8 mouse cellular contexts compared by ENCODE assay signal in genomic region chr10:128231697-128232419, GRCm38 (mm10). TPM values are rescaled to one million over a fixed set of nuclear protein-coding genes. Genes with fewer than 3 reads are reported as not detected.
A peak's percentile ranks its signal among the peaks of the same experiment; 100 is the strongest.
DNase-seq lines count a peak whose midpoint lies in the region; TF ChIP-seq lines count a peak whose summit lies in the region.

Gene Timeless (plus strand): TSS chr10:128232065.

- H3K27me3 ChIP-seq in megakaryocyte, embryonic 14.5 days (replicated peaks): peaks cover 2% of the 10 kb centered on the region

- DNase-seq in adipocyte (ENCODE audit: low spot score): peak; percentile 79
- DNase-seq in gastrocnemius, postnatal 10 days: peak; percentile 91
- peak; percentile 92 for DNase-seq in induced T-regulatory cell, adult 2 months (ENCODE audit: low read depth)
- peak; percentile 59 to 82 for DNase-seq in left cerebral cortex, adult 8-10 months (ENCODE audit: low spot score in 2 of 2)
- DNase-seq in right cerebral cortex, adult 2 months (ENCODE audit: low spot score in 2 of 2): peak; percentile 78 to 85
- DNase-seq in urinary bladder, postnatal 10 days (ENCODE audit: low spot score): peak; percentile 39

- H3K27ac ChIP-seq in cortical plate, adult 2 months (ENCODE audit: insufficient read depth, low read length): peak within 1 kb of the TSS; percentile 85

- peak within 1 kb of the TSS; percentile 91 for H3K4me3 ChIP-seq in cortical plate, adult 2 months (ENCODE audit: insufficient read depth, low read length)
- peak within 1 kb of the TSS; percentile 96 for H3K4me3 ChIP-seq in megakaryocyte, embryonic 14.5 days (replicated peaks)

- no peaks in the 10 kb centered on the region; the same call in 1 of the 2 replicates for H3K4me1 ChIP-seq in cortical plate, adult 2 months (ENCODE audit: control insufficient read depth, insufficient read depth, low read length)
- H3K4me1 ChIP-seq in megakaryocyte, embryonic 14.5 days: peaks cover 29% of the 10 kb centered on the region

- TF ChIP-seq POLR2A in cortical plate, adult 2 months (IDR thresholded peaks at IDR 0.05; ENCODE audit: extremely low read depth, insufficient read depth, low read length): peak; percentile 83

- H3K9me3 ChIP-seq in megakaryocyte, embryonic 14.5 days: no peaks in the 10 kb centered on the region

- TF ChIP-seq CTCF in cortical plate, adult 2 months (IDR thresholded peaks at IDR 0.05; ENCODE audit: extremely low read depth, insufficient read depth, low read length): no peak

- peaks cover 2% of the 10 kb centered on the region for H3K36me3 ChIP-seq in megakaryocyte, embryonic 14.5 days (replicated peaks; ENCODE audit: low read length)

RNA-seq across cellular contexts. Expression of gene Timeless, which starts in this region (rescaled TPM):
- 3.7 and 4.3 TPM in 2 replicates for polyA plus RNA-seq in cortical plate, adult 2 months (2012; rRNA removed)
- 1 to 10 TPM; 7.5 to 8.8 TPM for total RNA-seq in gastrocnemius, postnatal 10 days (2021)
- 1 to 10 TPM; 6.4 to 9.9 (median 7.8) TPM for total RNA-seq in left cerebral cortex, adult 8-10 months (2022)
- polyA plus RNA-seq in megakaryocyte, embryonic 14.5 days (2012; ENCODE audit: insufficient read depth, low replicate concordance): 2.2 and 8.3 TPM in 2 replicates

Comparison
In these comparisons a context has a peak if more than half of its experiments do, and no peak if none do; other contexts are left out.
1. Peak in every context shown above with its lines: DNase-seq, H3K4me3 ChIP-seq and H3K27ac ChIP-seq.
2. DNase-seq: peak in every context shown above with its lines; median percentile 92 in induced T-regulatory cell, adult 2 months; 91 in gastrocnemius, postnatal 10 days; 82 in right cerebral cortex, adult 2 months; 79 in adipocyte; 70 in left cerebral cortex, adult 8-10 months; 39 in urinary bladder, postnatal 10 days.